ENCODE assay signal across 16 mouse cellular contexts in genomic region chr9:21133064-21133707, GRCm38 (mm10). TPM values are rescaled to one million over a fixed set of nuclear protein-coding genes. Genes with fewer than 3 reads are reported as not detected.
DNase-seq lines count a peak whose midpoint lies in the region; ATAC-seq and TF ChIP-seq lines count a peak whose summit lies in the region.
"Had no signal": no experiment of that assay in that cellular context is flagged by ENCODE, and none has a peak within 500 bp of the region (broad histone marks: within the 10 kb centered on the region; RNA-seq: fewer than 3 reads in every experiment).

No protein-coding gene starts in this region.

- 38% methylated on average over 9 of the region's 9 CpGs for WGBS in liver, postnatal 0 days (ENCODE audit: insufficient replicate concordance)
- whole genome bisulfite sequencing in embryonic facial prominence, embryonic 10.5 days, result 83% methylated on average over 9 of the region's 9 CpGs

- no peak for ATAC-seq in liver, postnatal 0 days
- ATAC-seq: forebrain, embryonic 15.5 days had no signal

- DNase-seq in liver, postnatal 0 days, result no peak
- no peak for DNase-seq in liver
- peak; percentile 31 to 37 for DNase-seq in CD8-positive naive resting alpha-beta T cell, adult 2 months (ENCODE audit: low read depth in 2 of 2, low spot score in 2 of 2)
- peak; percentile 80 for DNase-seq in naive thymus-derived CD4-positive, alpha-beta T cell, adult 2 months (ENCODE audit: low read depth)
- DNase-seq in thymus, postnatal 36 days, result peak; percentile 44 to 58
- DNase-seq in heart, adult 11 months, result no peak
- no peak for DNase-seq in embryonic facial prominence, embryonic 10.5 days (ENCODE audit: low spot score)
- no peak for DNase-seq in c-Kit-positive CD71-positive TER-119-positive erythroid progenitor cells, embryonic 14.5 days (ENCODE audit: low spot score)
- DNase-seq: cerebellum, adult 11 months; kidney, adult 8-10 months; right cerebral cortex, adult 18-20 months had no signal

- no peaks in the 10 kb centered on the region for H3K27me3 ChIP-seq in liver, postnatal 0 days (ENCODE audit: insufficient read depth, low read length)
- no peaks in the 10 kb centered on the region for H3K27me3 ChIP-seq in embryonic facial prominence, embryonic 10.5 days (replicated peaks; ENCODE audit: low read depth, poor library complexity, severe bottlenecking)
- H3K27me3 ChIP-seq: forebrain, embryonic 15.5 days; hindbrain, embryonic 12.5 days; lung, embryonic 15.5 days had no signal

- peaks cover 7% of the 10 kb centered on the region; the same call in 1 of the 2 replicates for H3K36me3 ChIP-seq in liver, postnatal 0 days (replicated peaks; ENCODE audit: insufficient read depth, low read length)
- H3K36me3 ChIP-seq in embryonic facial prominence, embryonic 10.5 days (replicated peaks), result peaks cover 20% of the 10 kb centered on the region

- no peak overlapping the region for H3K4me2 ChIP-seq in liver, postnatal 0 days (ENCODE audit: low read depth, low read length)
- H3K4me2 ChIP-seq: forebrain, embryonic 15.5 days; heart, embryonic 11.5 days; hindbrain, embryonic 12.5 days; lung, embryonic 15.5 days had no signal

- peak; percentile 24; the same call in 1 of the 2 replicates for TF ChIP-seq CTCF in liver, postnatal 0 days (IDR thresholded peaks at IDR 0.05; ENCODE audit: low read depth)

- no peak for TF ChIP-seq EP300 in liver, postnatal 0 days (IDR thresholded peaks at IDR 0.05; ENCODE audit: low read depth)

- H3K9me3 ChIP-seq in liver, postnatal 0 days (ENCODE audit: low read length), result no peaks in the 10 kb centered on the region
- H3K9me3 ChIP-seq in embryonic facial prominence, embryonic 10.5 days, result no peaks in the 10 kb centered on the region
- H3K9me3 ChIP-seq: forebrain, embryonic 15.5 days; hindbrain, embryonic 12.5 days; lung, embryonic 15.5 days; midbrain, embryonic 10.5 days had no signal

- H3K27ac ChIP-seq in liver, postnatal 0 days (ENCODE audit: low read depth), result no peak overlapping the region
- no peak overlapping the region for H3K27ac ChIP-seq in embryonic facial prominence, embryonic 10.5 days (replicated peaks)
- H3K27ac ChIP-seq: forebrain, embryonic 15.5 days; hindbrain, embryonic 12.5 days; lung, embryonic 15.5 days; midbrain, embryonic 10.5 days had no signal

- peaks cover 11% of the 10 kb centered on the region for H3K4me1 ChIP-seq in liver, postnatal 0 days (ENCODE audit: insufficient read depth)
- H3K4me1 ChIP-seq in embryonic facial prominence, embryonic 10.5 days, result peaks cover 13% of the 10 kb centered on the region

- no peak overlapping the region for H3K9ac ChIP-seq in liver, postnatal 0 days (replicated peaks)
- H3K9ac ChIP-seq: forebrain, embryonic 15.5 days; hindbrain, embryonic 12.5 days; lung, embryonic 15.5 days had no signal

- no peak overlapping the region for H3K4me3 ChIP-seq in liver, postnatal 0 days (ENCODE audit: low read depth, low read length)
- no peak overlapping the region for H3K4me3 ChIP-seq in embryonic facial prominence, embryonic 10.5 days
- H3K4me3 ChIP-seq: forebrain, embryonic 15.5 days; hindbrain, embryonic 12.5 days; lung, embryonic 15.5 days; midbrain, embryonic 10.5 days had no signal

RNA-seq across cellular contexts. Expression of gene Tyk2, which starts 2.1 kb away (rescaled TPM):
- 4.5 and 5.4 TPM in 2 replicates for polyA plus RNA-seq in liver, postnatal 0 days (2015; fragmentation: Nextera tagmentation; extraction: Ambion mirVana)
- 14.8 and 16.1 TPM in 2 replicates for polyA plus RNA-seq in embryonic facial prominence, embryonic 10.5 days (2016; fragmentation: Nextera tagmentation; extraction: Ambion mirVana)

RNA-seq across cellular contexts. Expression of gene Cdc37, which starts 16.6 kb away (rescaled TPM):
- 81.1 and 84.1 TPM in 2 replicates for polyA plus RNA-seq in liver, postnatal 0 days (2015; fragmentation: Nextera tagmentation; extraction: Ambion mirVana)
- 418 and 430 TPM in 2 replicates for polyA plus RNA-seq in embryonic facial prominence, embryonic 10.5 days (2016; fragmentation: Nextera tagmentation; extraction: Ambion mirVana)

RNA-seq across cellular contexts. Expression of gene Pde4a, which starts 32.3 kb away (rescaled TPM):
- polyA plus RNA-seq in liver, postnatal 0 days (2015; fragmentation: Nextera tagmentation; extraction: Ambion mirVana), result 1.4 and 1.5 TPM in 2 replicates
- 4.9 and 5.3 TPM in 2 replicates for polyA plus RNA-seq in embryonic facial prominence, embryonic 10.5 days (2016; fragmentation: Nextera tagmentation; extraction: Ambion mirVana)

RNA-seq across cellular contexts. Expression of gene Raver1, which starts 41.4 kb away (rescaled TPM):
- 8.3 and 9.5 TPM in 2 replicates for polyA plus RNA-seq in liver, postnatal 0 days (2015; fragmentation: Nextera tagmentation; extraction: Ambion mirVana)
- 98.1 and 106 TPM in 2 replicates for polyA plus RNA-seq in embryonic facial prominence, embryonic 10.5 days (2016; fragmentation: Nextera tagmentation; extraction: Ambion mirVana)

RNA-seq across cellular contexts. Expression of gene Gm38431, which starts 41.4 kb away (rescaled TPM):
- polyA plus RNA-seq in liver, postnatal 0 days (2015; fragmentation: Nextera tagmentation; extraction: Ambion mirVana), result 0.40 and 0.61 TPM in 2 replicates
- 3.5 and 4.5 TPM in 2 replicates for polyA plus RNA-seq in embryonic facial prominence, embryonic 10.5 days (2016; fragmentation: Nextera tagmentation; extraction: Ambion mirVana)

Comparison
In these comparisons a context has a peak if more than half of its experiments do, and no peak if none do; other contexts are left out.
1. DNase-seq: peak in CD8-positive naive resting alpha-beta T cell, adult 2 months (2 of 2), naive thymus-derived CD4-positive, alpha-beta T cell, adult 2 months (single experiment) and thymus, postnatal 36 days (2 of 2); none in liver, postnatal 0 days (single experiment), liver (single experiment), heart, adult 11 months (single experiment), embryonic facial prominence, embryonic 10.5 days (single experiment) and c-Kit-positive CD71-positive TER-119-positive erythroid progenitor cells, embryonic 14.5 days (single experiment).